Mouse (Mus musculus): Measurements from ENCODE around the gene Syde2.

Syde2 gene

GRCm38 (mm10) chr3:146057131-146057530, 69.5 kb downstream of the Syde2 start:
- no peak for DNase-seq

GRCm38 (mm10) chr3:146058263-146058662, 70.6 kb downstream of the Syde2 start:
- DNase-seq, result peak in 1 of 2 experiments; percentile 40

GRCm38 (mm10) chr3:146059356-146059926, 71.8 kb downstream of the Syde2 start:
- DNase-seq, result no peak

GRCm38 (mm10) chr3:146063146-146063545, 75.5 kb downstream of the Syde2 start:
- no peak for DNase-seq

GRCm38 (mm10) chr3:146069276-146069675, 81.6 kb downstream of the Syde2 start:
- no peak for DNase-seq

All from spleen, adult 18-20 months (tissue).